Mouse (Mus musculus): Measurements from ENCODE around the gene Serpinb6b. TPM values are rescaled to one million over a fixed set of nuclear protein-coding genes. Genes with fewer than 3 reads are reported as not detected.

Serpinb6b gene
- total RNA-seq, 1 experiment from 2014 or later: 3.5 TPM

DNA sequence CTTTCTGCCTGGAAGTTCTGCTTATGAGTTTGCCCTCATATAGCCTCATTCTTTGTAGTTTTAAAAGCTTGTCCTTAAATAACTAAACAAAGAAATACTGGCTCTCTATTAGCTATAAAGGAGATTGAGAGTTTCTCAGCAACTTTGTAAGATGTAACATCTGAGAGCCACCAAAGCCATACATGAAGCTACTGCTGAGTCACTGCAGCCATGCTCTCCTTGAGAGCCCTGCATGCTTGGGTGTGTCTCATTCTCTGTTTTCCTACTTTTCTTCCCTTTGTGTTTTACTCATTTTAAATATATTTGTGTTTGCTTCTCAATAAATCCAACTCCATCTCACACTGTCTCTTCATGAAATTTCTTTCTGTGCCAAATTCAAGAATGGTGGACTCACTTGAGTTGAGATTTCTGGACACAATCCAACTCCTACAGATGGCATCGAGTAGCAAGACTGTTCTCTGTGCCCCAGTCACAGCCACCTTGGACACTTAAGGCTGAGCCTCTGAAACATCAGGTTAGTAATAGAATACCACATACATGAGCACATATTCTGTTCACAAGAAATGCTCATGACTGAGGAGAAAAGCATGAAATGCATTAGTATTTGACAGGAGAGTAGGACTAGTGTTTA is 61.5 kb downstream of the Serpinb6b start:
- ATAC-seq (ENCODE audit: extremely low read depth, insufficient number of reproducible peaks, low FRiP score, poor library complexity, severe bottlenecking): no peak

DNA sequence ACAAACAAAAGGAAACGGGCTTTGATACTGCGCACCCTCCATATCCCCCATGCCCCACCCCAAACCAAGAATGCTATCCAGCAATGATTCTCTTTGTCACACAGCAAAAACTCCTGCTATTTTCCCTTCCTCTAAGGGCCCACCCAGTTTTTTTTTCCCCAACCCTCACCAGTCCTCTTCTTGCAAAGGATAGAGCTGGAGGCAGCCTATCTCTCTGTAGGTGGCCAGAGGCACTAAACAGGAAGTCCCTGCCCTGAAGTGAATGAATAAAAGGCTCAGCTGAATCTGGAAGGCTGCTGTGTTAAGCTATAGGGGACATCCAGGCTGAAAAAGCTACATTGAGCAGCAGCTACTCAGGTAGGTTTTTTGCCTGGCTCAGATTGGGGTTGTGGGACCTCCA is 62.2 kb downstream of the Serpinb6b start, which contains the start of gene Serpinb9b:
Gene Serpinb9b, plus strand, starts transcription at position 173 of the 400 bp plus-strand sequence.
- no peak for ATAC-seq (ENCODE audit: extremely low read depth, insufficient number of reproducible peaks, low FRiP score, poor library complexity, severe bottlenecking)

- ATAC-seq (ENCODE audit: extremely low read depth, insufficient number of reproducible peaks, low FRiP score, poor library complexity, severe bottlenecking): no peak
Measured at GRCm38 (mm10) chr13:33028146-33028545, 63.1 kb downstream of the Serpinb6b start.

DNA sequence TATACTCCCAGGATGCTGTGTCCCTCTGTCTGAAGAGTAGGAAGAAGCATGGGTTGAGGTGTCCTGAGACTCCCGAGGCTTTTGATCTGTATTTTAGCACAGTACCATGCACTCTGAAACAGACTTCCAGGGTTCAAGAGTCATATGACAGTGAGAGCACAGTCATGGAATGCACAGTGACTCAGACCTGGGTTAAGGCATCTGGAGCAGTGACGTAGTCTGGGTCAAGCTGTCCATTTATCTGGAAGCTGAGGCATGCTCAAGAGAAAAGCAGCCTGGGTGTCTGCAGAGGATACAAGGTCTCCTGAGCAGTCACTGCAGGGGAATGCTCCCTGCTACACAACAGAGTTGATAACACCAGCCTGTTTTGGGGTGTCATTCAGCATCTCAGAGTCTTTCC is 63.5 kb downstream of the Serpinb6b start:
- ATAC-seq (ENCODE audit: extremely low read depth, insufficient number of reproducible peaks, low FRiP score, poor library complexity, severe bottlenecking): no peak

Other genes starting within 250 kb of the Serpinb6b start
- gene Mylk4, start 181.3 kb upstream of the Serpinb6b start, total RNA-seq (2017): not detected in 2 replicates
- gene Wrnip1, start 163.2 kb upstream of the Serpinb6b start, total RNA-seq (2017): 25.8 and 39.8 TPM in 2 replicates
- not detected in 2 replicates for gene D930007J09Rik, start 162.4 kb upstream of the Serpinb6b start, total RNA-seq (2017)
- 330 and 346 TPM in 2 replicates for gene Serpinb1a, start 114.0 kb upstream of the Serpinb6b start, total RNA-seq (2017)
- gene Serpinb1c, start 67.0 kb upstream of the Serpinb6b start, total RNA-seq (2017): 0.61 TPM in 1 of 2 replicates, not detected in the other
- 2.8 and 4.1 TPM in 2 replicates for gene Serpinb9, start 38.0 kb downstream of the Serpinb6b start, total RNA-seq (2017)
- 0.23 and 0.25 TPM in 2 replicates for gene Serpinb9b, start 62.2 kb downstream of the Serpinb6b start, total RNA-seq (2017)
- gene Serpinb1b, start 113.4 kb downstream of the Serpinb6b start, total RNA-seq (2017): not detected in 2 replicates
- gene Serpinb9c, start 194.5 kb downstream of the Serpinb6b start, total RNA-seq (2017): not detected in 2 replicates
- gene Serpinb9d, start 227.8 kb downstream of the Serpinb6b start, total RNA-seq (2017): not detected in 2 replicates